Mouse (Mus musculus) cortical plate, adult 2 months (tissue): ENCODE data around the gene Mcemp1.

Experiments used
- CTCF ChIP-seq: fragments of 200-500 bp; IDR thresholded peaks from 2 replicates; pipeline ENCODE4 v1.5.1; 2011; ENCODE audit warnings: mild to moderate bottlenecking, control low read depth, low read length; ENCODE audit not compliant: insufficient read depth; ENCODE audit errors: extremely low read depth
- POLR2A ChIP-seq: fragments of 200-500 bp; IDR thresholded peaks from 2 replicates; pipeline ENCODE4 v1.6.1; 2011; ENCODE audit warnings: mild to moderate bottlenecking, low read length, control low read depth; ENCODE audit not compliant: insufficient read depth; ENCODE audit errors: extremely low read depth

DNA sequence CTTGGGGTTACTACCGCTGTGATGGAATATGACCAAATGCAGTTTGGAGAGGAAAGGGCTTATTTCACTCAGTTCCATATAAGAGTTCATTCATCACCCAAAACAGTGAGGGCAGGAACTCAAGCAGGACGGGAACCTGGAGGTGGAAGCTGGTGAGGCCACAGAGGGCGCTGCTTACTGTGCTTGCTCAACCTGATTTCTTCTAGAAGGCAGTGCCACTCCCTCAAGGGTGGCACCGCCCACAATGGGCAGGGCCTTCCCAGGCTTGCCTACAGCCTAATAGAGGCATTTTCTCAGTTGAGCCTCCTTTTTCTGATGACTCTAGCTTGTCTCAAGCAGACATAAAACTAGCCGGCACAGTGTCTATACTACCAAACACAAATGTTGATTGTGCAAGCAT lies 19.8 kb upstream of the Mcemp1 start:
- no peak for TF ChIP-seq CTCF
- TF ChIP-seq POLR2A, result no peak
